Mouse (Mus musculus): ENCODE data around the gene Catsperd.
"Not testable (repeated sequence)": the region's sequence is repeated elsewhere in the genome, so short reads cannot be mapped to it uniquely, and the experiment has no call there.

DNA sequence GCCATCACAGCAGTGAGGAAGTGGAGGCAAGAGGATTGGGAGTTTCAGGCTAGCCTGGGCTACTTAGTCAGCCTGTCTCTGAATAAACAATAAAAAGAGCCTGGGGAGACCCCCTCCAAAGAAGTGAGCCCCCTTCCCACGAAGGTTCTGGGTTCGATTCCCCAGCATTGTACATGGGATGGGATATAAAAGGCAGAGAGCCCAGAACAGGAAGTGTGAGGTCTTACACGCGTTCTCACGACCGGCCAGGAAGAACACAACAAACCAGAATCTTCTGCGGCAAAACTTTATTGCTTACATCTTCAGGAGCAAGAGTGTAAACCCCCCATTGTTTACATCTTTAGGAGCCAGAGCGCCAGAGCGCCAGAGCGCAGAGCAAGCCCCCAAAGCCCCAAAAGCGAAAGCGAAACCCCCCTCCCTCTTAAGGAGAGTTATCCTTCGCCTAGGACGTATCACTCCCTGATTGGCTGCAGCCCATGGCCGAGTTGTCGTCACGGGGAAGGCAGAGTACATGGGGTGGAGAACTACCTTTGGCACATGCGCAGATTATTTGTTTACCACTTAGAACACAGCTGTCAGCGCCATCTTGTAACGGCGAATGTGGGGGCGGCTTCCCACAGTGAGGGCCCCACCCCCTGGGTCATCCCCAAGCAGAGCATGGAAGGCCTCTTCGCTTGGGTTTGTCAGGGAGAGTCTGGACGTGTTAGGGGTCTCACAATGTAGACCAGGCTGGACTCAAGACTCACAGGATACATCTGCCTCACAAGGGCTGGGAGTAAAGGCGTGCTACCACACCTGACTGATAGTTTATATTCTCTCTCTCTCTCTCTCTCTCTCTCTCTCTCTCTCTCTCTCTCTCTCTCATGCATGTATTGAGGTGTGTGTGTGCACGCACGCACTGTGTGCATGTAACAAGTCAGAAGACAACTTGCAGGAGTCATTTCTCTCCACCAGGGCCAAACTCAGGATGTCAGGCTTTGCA lies 2.1 kb downstream of the Catsperd start:
- TF ChIP-seq GATA1, TAL1 (IDR thresholded peaks at IDR 0.05; ENCODE audit: low read length): not testable (repeated sequence)

Measured in erythroblast, embryonic 14.5 days (primary cell).